Mouse (Mus musculus) bone marrow macrophage, adult 2 months (primary cell): Measurements from ENCODE around the gene Pax2. TPM values are rescaled to one million over a fixed set of nuclear protein-coding genes. Genes with fewer than 3 reads are reported as not detected.

Experiments used
- H3K27ac ChIP-seq: 2 replicates; pipeline ENCODE4 v1.5.1; 2012; ENCODE audit warnings: low read depth, low read length; ENCODE audit not compliant: insufficient read depth
- H3K4me1 ChIP-seq: 2 replicates; pipeline ENCODE4 v1.6.1; 2012; ENCODE audit warnings: low read length; ENCODE audit not compliant: control insufficient read depth, insufficient read depth
- H3K4me3 ChIP-seq: 2 replicates; pipeline ENCODE4 v1.5.1; 2012; ENCODE audit warnings: mild to moderate bottlenecking, low read length, moderate library complexity; ENCODE audit not compliant: insufficient read depth
- CTCF ChIP-seq: IDR thresholded peaks from 2 replicates; pipeline ENCODE4 v1.5.1; 2012; ENCODE audit warnings: low read depth, mild to moderate bottlenecking, low read length, moderate library complexity
- POLR2A ChIP-seq: IDR thresholded peaks from 2 replicates; pipeline ENCODE4 v1.6.1; 2012; ENCODE audit warnings: mild to moderate bottlenecking, low read depth, low read length, borderline replicate concordance
- polyA plus RNA-seq: library from polyadenylated mRNA; stranded (reverse); fragments of >200 nt; gene quantifications from 2 replicates; pipeline ENCODE4 v1.2.4, GENCODE M21; 2012; ENCODE audit not compliant: missing spikeins, insufficient read depth, insufficient read length

Pax2 gene
- polyA plus RNA-seq, 1 experiment = not detected

DNA sequence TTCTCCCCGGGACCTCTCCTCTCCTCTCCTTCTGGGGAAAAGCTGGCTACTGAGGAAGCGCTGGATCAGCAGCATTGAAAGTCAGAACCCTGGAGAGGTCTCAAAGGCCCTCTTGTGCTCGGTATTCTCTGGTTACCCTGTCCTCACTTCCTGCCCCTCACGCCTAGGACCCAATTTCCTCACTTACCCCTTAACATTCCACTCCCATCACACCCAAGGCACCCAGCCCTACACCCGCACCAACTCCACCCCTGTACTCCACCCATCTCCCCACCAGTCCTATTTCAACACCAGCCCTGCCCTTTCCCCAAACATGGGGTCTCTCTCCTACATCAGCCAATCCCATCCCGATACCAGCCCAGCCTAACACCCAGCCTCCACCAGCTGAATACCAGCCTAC, 119.1 kb downstream of the Pax2 start:
- Histone ChIP-seq H3K4me3 (no peak overlapping the region), H3K27ac (no peak overlapping the region)
- TF ChIP-seq CTCF = no peak
- TF ChIP-seq POLR2A = no peak

DNA sequence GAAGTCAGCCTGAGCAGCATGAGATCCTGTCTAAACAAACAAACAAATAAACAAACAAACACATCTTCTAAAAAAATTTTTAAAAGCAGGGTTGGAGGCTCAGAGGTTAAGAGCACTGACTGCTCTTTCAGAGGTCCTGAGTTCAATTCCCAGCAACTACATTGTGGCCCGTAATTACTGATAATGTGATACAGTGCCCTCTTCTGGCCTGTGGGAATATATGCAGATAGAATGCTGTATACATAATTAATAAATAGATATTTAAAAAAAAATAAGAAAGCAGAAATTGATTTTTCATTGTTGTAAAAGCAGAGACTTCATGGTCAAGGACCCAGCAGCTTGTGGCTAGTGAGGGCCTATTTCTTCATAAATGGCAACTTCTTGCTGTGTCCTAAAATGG, 119.9 kb downstream of the Pax2 start:
- TF ChIP-seq CTCF (no peak), POLR2A (no peak)

More for the DNA sequence above, 119.1 kb downstream of the Pax2 start:
- H3K4me1 ChIP-seq = no peaks in the 10 kb centered on the region

DNA sequence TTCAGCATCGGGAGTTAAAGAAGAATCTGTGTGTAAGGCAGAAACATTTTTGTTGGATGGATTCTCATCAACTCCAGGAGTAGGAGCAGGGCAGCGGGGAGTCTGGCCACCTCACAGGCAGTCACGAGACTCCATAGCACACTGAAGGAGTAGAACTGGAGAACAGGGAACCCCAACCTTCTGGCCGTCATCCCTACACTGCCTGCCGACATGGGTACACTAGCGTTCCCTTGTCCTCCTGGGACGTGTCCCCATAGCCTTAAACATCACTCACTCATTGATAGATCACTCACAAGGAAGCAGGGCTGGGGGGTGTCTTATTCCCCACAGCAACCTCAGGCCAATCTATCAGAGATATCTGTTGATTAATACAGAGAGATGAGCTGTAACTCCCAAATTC, 120.7 kb downstream of the Pax2 start:
- TF ChIP-seq POLR2A (no peak), CTCF (no peak)
- no peaks in the 10 kb centered on the region for H3K4me1 ChIP-seq
- H3K4me3 ChIP-seq = no peak overlapping the region
- H3K27ac ChIP-seq = no peak overlapping the region

More for the DNA sequence above, 119.9 kb downstream of the Pax2 start:
- H3K4me3 ChIP-seq = no peak overlapping the region
- no peaks in the 10 kb centered on the region for H3K4me1 ChIP-seq
- H3K27ac ChIP-seq = no peak overlapping the region

DNA sequence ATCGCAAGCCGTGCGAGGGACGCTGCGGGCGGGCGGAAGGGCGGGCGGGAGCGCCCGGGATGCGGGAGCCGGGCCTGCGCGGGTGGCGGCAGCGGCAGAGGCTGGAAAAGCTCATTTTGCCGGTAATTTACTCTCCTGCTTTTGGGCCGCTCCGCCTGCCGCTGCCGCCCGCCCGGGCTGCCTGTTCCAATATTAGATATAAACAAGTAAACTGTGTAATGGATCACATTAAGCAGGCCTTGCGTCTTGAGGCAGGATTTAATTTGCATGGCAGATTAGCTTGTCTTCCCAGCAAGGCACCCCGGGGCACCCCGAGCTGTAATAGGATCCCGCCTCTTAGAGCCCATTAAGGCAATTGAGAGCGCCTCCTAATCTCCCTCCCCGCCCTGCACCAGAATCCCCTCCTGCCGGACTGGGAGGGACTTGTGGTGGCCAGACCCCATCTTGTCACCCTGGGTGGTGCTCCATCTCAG, 126.7 kb downstream of the Pax2 start:
- Histone ChIP-seq H3K4me3 (no peak overlapping the region), H3K27ac (no peak overlapping the region), H3K4me1 (no peaks in the 10 kb centered on the region)
- no peak for TF ChIP-seq CTCF
- no peak for TF ChIP-seq POLR2A

DNA sequence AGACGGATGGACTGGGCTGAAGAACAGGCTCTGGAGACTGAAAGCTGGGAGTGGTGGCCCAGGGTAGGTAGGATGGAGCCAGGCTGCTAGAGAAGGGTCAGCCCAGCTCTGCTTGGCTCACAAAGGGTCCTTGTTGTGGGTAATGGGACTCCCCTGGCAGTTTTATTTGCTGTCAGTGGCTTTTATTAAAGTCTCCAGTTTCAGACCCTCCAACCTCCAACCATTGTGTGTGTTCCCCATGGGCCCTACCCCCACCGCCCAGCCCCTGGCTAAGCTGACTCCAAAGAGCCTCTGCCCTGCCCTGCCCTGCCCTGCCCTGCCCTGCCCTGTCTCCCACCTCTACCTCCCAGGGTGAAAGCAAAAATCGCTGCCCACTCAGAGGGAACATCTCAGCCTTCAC, 128.5 kb downstream of the Pax2 start:
- H3K4me1 ChIP-seq = no peaks in the 10 kb centered on the region
- H3K4me3 ChIP-seq = no peak overlapping the region
- TF ChIP-seq POLR2A = no peak
- TF ChIP-seq CTCF = no peak
- no peak overlapping the region for H3K27ac ChIP-seq

DNA sequence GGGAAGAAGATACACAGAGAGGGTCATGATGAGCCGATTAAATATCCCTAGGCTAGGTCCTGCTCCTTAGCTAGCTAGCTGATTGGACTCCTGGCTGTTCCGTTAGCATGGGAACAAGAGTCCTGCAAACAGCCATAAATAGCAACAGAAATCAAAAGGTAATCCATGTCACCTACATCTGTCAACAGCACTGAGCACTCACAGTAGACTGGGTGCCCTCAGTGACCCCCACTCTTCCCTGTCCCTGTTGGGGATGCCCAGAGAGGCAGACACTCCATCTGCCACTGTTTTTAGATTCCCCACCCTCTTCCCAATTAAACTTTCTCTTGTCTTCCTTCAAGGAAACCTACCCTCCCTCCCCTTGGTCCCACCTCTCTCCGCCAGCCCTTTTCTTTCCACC, 130.6 kb downstream of the Pax2 start:
- H3K4me3 ChIP-seq = no peak overlapping the region
- no peak overlapping the region for H3K27ac ChIP-seq
- TF ChIP-seq POLR2A (no peak), CTCF (no peak)
- H3K4me1 ChIP-seq = no peaks in the 10 kb centered on the region

Other genes starting within 250 kb of the Pax2 start
- 1.4 and 2.0 TPM in 2 replicates for gene Sec31b, start 210.2 kb upstream of the Pax2 start, polyA plus RNA-seq
- gene Gm20538, start 203.2 kb upstream of the Pax2 start, polyA plus RNA-seq = not detected in 2 replicates
- gene Ndufb8, start 200.6 kb upstream of the Pax2 start, polyA plus RNA-seq = 148 and 173 TPM in 2 replicates
- 12.8 and 13.5 TPM in 2 replicates for gene Hif1an, start 193.2 kb upstream of the Pax2 start, polyA plus RNA-seq
- gene Slf2, start 175.1 kb downstream of the Pax2 start, polyA plus RNA-seq = 20.5 and 20.6 TPM in 2 replicates
- 0.25 TPM in 1 of 2 replicates, not detected in the other for gene Sema4g, start 233.1 kb downstream of the Pax2 start, polyA plus RNA-seq
- gene Twnk, start 249.6 kb downstream of the Pax2 start, polyA plus RNA-seq = 4.4 and 5.5 TPM in 2 replicates